Mouse (Mus musculus): Measurements from ENCODE around the gene Disc1.

DNA sequence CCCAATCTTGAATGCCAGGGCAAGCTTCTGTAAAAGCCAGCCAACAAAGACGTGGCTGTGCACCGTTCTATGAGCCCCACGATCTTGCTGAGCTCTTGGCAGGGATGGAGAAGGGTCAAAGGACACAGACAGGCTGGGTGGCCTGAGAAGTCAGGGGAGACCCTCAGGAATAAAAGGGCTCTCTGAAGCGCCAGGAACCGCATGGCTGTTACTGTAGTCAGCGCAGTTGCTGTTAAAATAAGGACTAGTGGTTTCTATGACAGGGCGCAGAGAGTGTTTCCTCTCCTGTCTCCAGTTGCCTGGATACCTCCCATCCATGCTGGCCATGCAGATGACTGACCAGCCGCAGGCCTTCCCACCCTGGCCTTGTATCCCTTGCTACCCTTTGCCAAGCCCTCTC lies 231.4 kb downstream of the Disc1 start:
- no peak for TF ChIP-seq CTCF (IDR thresholded peaks at IDR 0.05)
- no peak for TF ChIP-seq POLR2A (IDR thresholded peaks at IDR 0.05; ENCODE audit: insufficient read depth, low read depth, low read length)

Data from heart, adult 2 months (tissue).